Mouse (Mus musculus) liver, adult 2 months (tissue): ENCODE results near the gene Kcnj8. TPM values are rescaled to one million over a fixed set of nuclear protein-coding genes. Genes with fewer than 3 reads are reported as not detected.
A peak's percentile ranks its signal among the peaks of the same experiment; 100 is the strongest.

ENCODE experiments used
- DNase-seq: peaks from one replicate; pipeline ENCODE4 v3.0.0-alpha.2; 2011; ENCODE audit warnings: low read depth, low spot score; ENCODE audit errors: extremely low read depth
- H3K27ac ChIP-seq: fragments of 200-500 bp; replicated peaks from 2 replicates; pipeline ENCODE4 v1.5.1; 2012; ENCODE audit warnings: low read depth, mild to moderate bottlenecking, control low read depth, inconsistent platforms, low read length; ENCODE audit not compliant: insufficient read depth
- H3K27me3 ChIP-seq: fragments of 200-500 bp; 2 replicates; pipeline ENCODE4 v1.6.1; 2012; ENCODE audit warnings: mild to moderate bottlenecking, moderate library complexity, low read length, inconsistent platforms; ENCODE audit not compliant: control insufficient read depth, insufficient read depth
- H3K36me3 ChIP-seq: fragments of 200-500 bp; 2 replicates; pipeline ENCODE4 v1.6.1; 2012; ENCODE audit warnings: low read length, inconsistent platforms; ENCODE audit not compliant: control insufficient read depth, insufficient read depth
- H3K4me1 ChIP-seq: fragments of 200-500 bp; 2 replicates; pipeline ENCODE4 v1.6.1; 2011; ENCODE audit warnings: low read length; ENCODE audit not compliant: control insufficient read depth, insufficient read depth
- H3K4me3 ChIP-seq: fragments of 200-500 bp; 2 replicates; pipeline ENCODE4 v1.5.1; 2011; ENCODE audit warnings: low read depth, mild to moderate bottlenecking, control low read depth, low read length, moderate library complexity; ENCODE audit not compliant: insufficient read depth
- H3K79me2 ChIP-seq: fragments of 200-500 bp; 2 replicates; pipeline ENCODE4 v1.6.1; 2012; ENCODE audit warnings: inconsistent platforms, mild to moderate bottlenecking, low read length, moderate library complexity; ENCODE audit not compliant: control insufficient read depth, insufficient read depth
- H3K9ac ChIP-seq: fragments of 200-500 bp; 2 replicates; pipeline ENCODE4 v1.6.1; 2012; ENCODE audit warnings: low read depth, mild to moderate bottlenecking, control low read depth, inconsistent platforms, low read length
- CTCF ChIP-seq: fragments of 200-500 bp; IDR thresholded peaks from 2 replicates; pipeline ENCODE4 v1.5.1; 2011; ENCODE audit warnings: low read depth, low read length, control low read depth
- POLR2A ChIP-seq: fragments of 200-500 bp; IDR thresholded peaks from 2 replicates; pipeline ENCODE4 v1.6.1; 2011; ENCODE audit warnings: low read length, control low read depth; ENCODE audit not compliant: insufficient read depth; ENCODE audit errors: extremely low read depth
- whole genome bisulfite sequencing: fragments of 180-500 bp; shearing (Covaris S2); methylation state at CpG from one replicate; pipeline ENCODE4 v1.1.7; 2018; 5-methylcytosine and 5-hydroxymethylcytosine counted together
- polyA plus RNA-seq: library from polyadenylated mRNA; depleted of rRNA; stranded (reverse); fragments of >200 nt; gene quantifications from 2 replicates; pipeline ENCODE4 v1.2.3, GENCODE M21; 2012
- total RNA-seq: library from RNA; depleted of rRNA; stranded (reverse); fragments of >200 nt; gene quantifications from 2 replicates; pipeline ENCODE4 v1.2.3, GENCODE M21; 2014

The Kcnj8 gene
- total and polyA plus RNA-seq, 2 experiments, result 3.0 to 4.2 TPM

GRCm38 (mm10) chr6:142542800-142543175 lies 28.6 kb downstream of the Kcnj8 start:
- Histone ChIP-seq H3K27ac (no peak overlapping the region), H3K27me3 (no peaks in the 10 kb centered on the region), H3K4me1 (peaks cover 6% of the 10 kb centered on the region; the same call in 1 of the 2 replicates), H3K79me2 (no peaks in the 10 kb centered on the region), H3K36me3 (no peaks in the 10 kb centered on the region), H3K9ac (no peak overlapping the region), H3K4me3 (no peak overlapping the region)
- TF ChIP-seq CTCF (no peak), POLR2A (no peak)
- no peak for DNase-seq
- WGBS, result 92% methylated on average over 6 of the region's 6 CpGs

- no peak overlapping the region for H3K9ac ChIP-seq
- peaks cover 6% of the 10 kb centered on the region; the same call in 1 of the 2 replicates for H3K4me1 ChIP-seq
- no peak overlapping the region for H3K27ac ChIP-seq
- no peak for DNase-seq
- H3K36me3 ChIP-seq, result no peaks in the 10 kb centered on the region
- H3K79me2 ChIP-seq, result no peaks in the 10 kb centered on the region
- TF ChIP-seq CTCF, result no peak
- no peak for TF ChIP-seq POLR2A
- H3K27me3 ChIP-seq, result no peaks in the 10 kb centered on the region
- no peak overlapping the region for H3K4me3 ChIP-seq
- 89% methylated on average over 8 of the region's 8 CpGs for WGBS
Observed at GRCm38 (mm10) chr6:142542082-142542799, 29.2 kb downstream of the Kcnj8 start.

GRCm38 (mm10) chr6:142540561-142541160 lies 30.8 kb downstream of the Kcnj8 start:
- peak overlapping the region; percentile 74 for H3K27ac ChIP-seq
- H3K79me2 ChIP-seq, result no peaks in the 10 kb centered on the region
- no peak overlapping the region for H3K9ac ChIP-seq
- no peak for DNase-seq
- no peaks in the 10 kb centered on the region for H3K36me3 ChIP-seq
- peaks cover 6% of the 10 kb centered on the region; the same call in 1 of the 2 replicates for H3K4me1 ChIP-seq
- 76% methylated on average over 10 of the region's 10 CpGs for WGBS
- H3K4me3 ChIP-seq, result no peak overlapping the region
- TF ChIP-seq POLR2A, result no peak
- TF ChIP-seq CTCF, result no peak
- no peaks in the 10 kb centered on the region for H3K27me3 ChIP-seq

DNA sequence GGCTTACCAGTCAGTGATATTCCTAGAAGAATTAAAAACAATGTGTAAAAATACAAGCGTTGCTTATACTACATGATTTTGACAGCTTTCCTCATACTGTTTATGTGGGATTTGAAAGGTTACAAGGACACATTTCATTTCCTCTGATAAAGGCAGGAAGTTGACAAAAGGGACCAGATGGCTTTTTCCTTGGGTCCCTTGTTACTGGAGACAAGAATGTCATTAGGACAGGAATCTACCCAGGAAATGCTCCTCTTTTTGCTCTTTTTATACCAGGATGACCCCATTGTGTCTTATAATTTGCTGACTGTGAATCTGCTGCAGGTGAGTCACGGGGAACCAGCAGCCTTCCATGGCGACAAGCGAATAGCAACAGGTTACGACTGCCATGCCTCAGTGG lies 31.3 kb downstream of the Kcnj8 start:
- no peaks in the 10 kb centered on the region for H3K36me3 ChIP-seq
- H3K9ac ChIP-seq, result no peak overlapping the region
- no peaks in the 10 kb centered on the region for H3K27me3 ChIP-seq
- H3K4me3 ChIP-seq, result no peak overlapping the region
- 79% methylated on average over 5 of the region's 5 CpGs for WGBS
- TF ChIP-seq CTCF (no peak), POLR2A (no peak)
- peak overlapping the region; percentile 74 for H3K27ac ChIP-seq
- DNase-seq, result peak; percentile 51
- H3K4me1 ChIP-seq, result peaks cover 6% of the 10 kb centered on the region; the same call in 1 of the 2 replicates
- H3K79me2 ChIP-seq, result no peaks in the 10 kb centered on the region

GRCm38 (mm10) chr6:142538503-142538902 lies 32.9 kb downstream of the Kcnj8 start:
- DNase-seq, result peak; percentile 39
- H3K27ac ChIP-seq, result peak overlapping the region; percentile 52
- H3K4me1 ChIP-seq, result peaks cover 6% of the 10 kb centered on the region; the same call in 1 of the 2 replicates
- no peaks in the 10 kb centered on the region for H3K27me3 ChIP-seq
- TF ChIP-seq POLR2A, result no peak
- no peak for TF ChIP-seq CTCF
- no peaks in the 10 kb centered on the region for H3K79me2 ChIP-seq
- H3K9ac ChIP-seq, result no peak overlapping the region
- no peak overlapping the region for H3K4me3 ChIP-seq
- WGBS, result 65% methylated on average over 17 of the region's 17 CpGs
- H3K36me3 ChIP-seq, result no peaks in the 10 kb centered on the region

- no peak overlapping the region for H3K9ac ChIP-seq
- H3K36me3 ChIP-seq, result no peaks in the 10 kb centered on the region
- no peak for DNase-seq
- no peak for TF ChIP-seq CTCF
- TF ChIP-seq POLR2A, result no peak
- no peak overlapping the region for H3K27ac ChIP-seq
- no peaks in the 10 kb centered on the region for H3K79me2 ChIP-seq
- H3K27me3 ChIP-seq, result no peaks in the 10 kb centered on the region
- peaks cover under 1% of the 10 kb centered on the region for H3K4me1 ChIP-seq
- WGBS, result 77% methylated on average over 5 of the region's 5 CpGs
- no peak overlapping the region for H3K4me3 ChIP-seq
Observed at GRCm38 (mm10) chr6:142533412-142533811, 38.0 kb downstream of the Kcnj8 start.
